Mouse (Mus musculus): ENCODE measurements around the gene Tbca. TPM values are rescaled to one million over a fixed set of nuclear protein-coding genes. Genes with fewer than 3 reads are reported as not detected.

Tbca gene
- polyA plus RNA-seq, 1 experiment, result 10.1 TPM

DNA sequence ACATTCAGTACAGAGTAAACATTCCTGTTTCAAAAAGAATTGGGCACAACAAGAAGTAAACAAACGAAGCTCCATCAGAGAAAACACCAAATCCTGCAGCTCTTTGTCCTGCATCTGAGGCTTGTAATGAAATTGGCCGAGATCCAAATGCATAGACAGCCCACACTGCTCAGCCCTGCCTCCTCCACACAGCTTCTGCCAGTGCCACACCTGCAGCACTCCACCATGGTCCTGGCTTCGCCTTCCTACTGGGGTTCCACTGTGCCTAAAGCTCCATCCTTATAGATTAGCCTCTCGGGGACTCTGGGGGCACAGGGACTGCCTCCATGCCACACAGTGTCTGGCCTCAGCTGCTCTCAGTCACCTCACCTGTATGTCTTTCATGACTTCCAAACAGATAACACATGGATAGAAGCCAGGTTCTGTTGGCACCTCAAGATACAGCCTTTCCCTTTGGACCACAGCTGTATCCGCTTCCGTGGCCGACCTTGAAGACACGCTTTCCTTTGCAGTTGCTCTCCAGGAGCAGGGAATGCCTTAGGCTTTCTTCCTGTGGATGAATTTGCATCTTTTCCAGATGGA is 50.1 kb downstream of the Tbca start:
- no peaks in the 10 kb centered on the region for H3K4me1 ChIP-seq (replicated peaks; ENCODE audit: control insufficient read depth, insufficient read depth, low read length)
- TF ChIP-seq POLR2A (IDR thresholded peaks at IDR 0.05; ENCODE audit: control insufficient read depth, extremely low read depth, insufficient read depth, low read length, poor library complexity) (no peak), CTCF (IDR thresholded peaks at IDR 0.05; ENCODE audit: borderline replicate concordance, control insufficient read depth, extremely low read depth, insufficient read depth, low read length, poor library complexity) (no peak)
- no peaks in the 10 kb centered on the region for H3K27me3 ChIP-seq (ENCODE audit: control insufficient read depth, insufficient read depth, low read length)
- no peak overlapping the region for H3K27ac ChIP-seq (ENCODE audit: control insufficient read depth, insufficient read depth, low read length)
- no peak overlapping the region for H3K4me3 ChIP-seq (ENCODE audit: control insufficient read depth, insufficient read depth, low read length)
- WGBS, result 93% methylated on average over 8 of the region's 8 CpGs
- no peak for DNase-seq
- H3K36me3 ChIP-seq (ENCODE audit: control insufficient read depth, insufficient read depth, low read length), result peaks cover 19% of the 10 kb centered on the region

DNA sequence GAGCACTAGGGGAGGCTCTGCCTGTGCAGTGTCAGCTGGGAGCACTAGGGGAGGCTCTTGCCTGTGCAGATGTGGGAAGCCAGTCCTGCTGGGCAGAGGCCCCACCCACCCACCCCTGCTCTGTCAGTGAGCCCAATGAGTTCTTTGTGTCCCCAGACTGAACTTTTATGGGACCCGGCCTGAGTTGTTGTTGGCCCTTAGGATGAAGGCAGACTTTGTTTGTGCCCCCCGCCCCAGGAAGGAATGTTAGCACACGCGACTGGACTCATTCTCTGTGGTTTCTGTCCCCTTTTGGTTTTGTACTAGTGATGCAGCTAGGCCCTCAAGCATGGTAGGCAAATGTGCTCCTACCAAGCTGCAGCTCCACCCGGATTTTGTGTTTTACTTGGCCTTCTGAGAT is 54.5 kb downstream of the Tbca start:
- WGBS, result 94% methylated on average over 5 of the region's 5 CpGs
- TF ChIP-seq CTCF (IDR thresholded peaks at IDR 0.05; ENCODE audit: borderline replicate concordance, control insufficient read depth, extremely low read depth, insufficient read depth, low read length, poor library complexity), result no peak
- TF ChIP-seq POLR2A (IDR thresholded peaks at IDR 0.05; ENCODE audit: control insufficient read depth, extremely low read depth, insufficient read depth, low read length, poor library complexity), result no peak
- peaks cover 13% of the 10 kb centered on the region; the same call in 1 of the 2 replicates for H3K36me3 ChIP-seq (ENCODE audit: control insufficient read depth, insufficient read depth, low read length)
- H3K27me3 ChIP-seq (ENCODE audit: control insufficient read depth, insufficient read depth, low read length), result no peaks in the 10 kb centered on the region
- no peak for DNase-seq
- no peaks in the 10 kb centered on the region for H3K4me1 ChIP-seq (replicated peaks; ENCODE audit: control insufficient read depth, insufficient read depth, low read length)
- no peak overlapping the region for H3K27ac ChIP-seq (ENCODE audit: control insufficient read depth, insufficient read depth, low read length)
- H3K4me3 ChIP-seq (ENCODE audit: control insufficient read depth, insufficient read depth, low read length), result no peak overlapping the region

DNA sequence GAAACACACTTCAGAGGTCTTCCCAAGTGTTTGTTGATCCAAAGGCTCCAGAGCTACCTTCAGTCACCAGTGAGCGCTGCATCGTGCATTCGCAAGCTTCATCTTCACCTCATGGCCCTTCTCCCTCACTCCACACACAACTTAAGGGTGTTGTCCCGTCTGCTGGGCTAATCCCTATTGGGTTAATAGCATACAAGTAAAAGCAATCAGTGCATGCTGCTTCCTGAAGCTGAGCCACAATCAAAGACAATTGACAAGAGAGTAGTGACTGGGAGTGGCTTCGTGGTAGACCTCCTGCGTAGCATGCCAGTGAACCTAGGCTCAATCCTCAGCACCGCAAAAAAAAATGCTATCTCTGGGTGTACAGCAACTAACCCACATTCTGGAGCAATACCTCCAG is 59.2 kb downstream of the Tbca start:
- Histone ChIP-seq H3K4me3 (ENCODE audit: control insufficient read depth, insufficient read depth, low read length) (no peak overlapping the region), H3K4me1 (replicated peaks; ENCODE audit: control insufficient read depth, insufficient read depth, low read length) (no peaks in the 10 kb centered on the region), H3K27me3 (ENCODE audit: control insufficient read depth, insufficient read depth, low read length) (no peaks in the 10 kb centered on the region), H3K27ac (ENCODE audit: control insufficient read depth, insufficient read depth, low read length) (no peak overlapping the region), H3K36me3 (ENCODE audit: control insufficient read depth, insufficient read depth, low read length) (no peaks in the 10 kb centered on the region)
- 80% methylated on average over 7 of the region's 7 CpGs for WGBS
- no peak for DNase-seq
- TF ChIP-seq POLR2A (IDR thresholded peaks at IDR 0.05; ENCODE audit: control insufficient read depth, extremely low read depth, insufficient read depth, low read length, poor library complexity) (no peak), CTCF (IDR thresholded peaks at IDR 0.05; ENCODE audit: borderline replicate concordance, control insufficient read depth, extremely low read depth, insufficient read depth, low read length, poor library complexity) (no peak)

DNA sequence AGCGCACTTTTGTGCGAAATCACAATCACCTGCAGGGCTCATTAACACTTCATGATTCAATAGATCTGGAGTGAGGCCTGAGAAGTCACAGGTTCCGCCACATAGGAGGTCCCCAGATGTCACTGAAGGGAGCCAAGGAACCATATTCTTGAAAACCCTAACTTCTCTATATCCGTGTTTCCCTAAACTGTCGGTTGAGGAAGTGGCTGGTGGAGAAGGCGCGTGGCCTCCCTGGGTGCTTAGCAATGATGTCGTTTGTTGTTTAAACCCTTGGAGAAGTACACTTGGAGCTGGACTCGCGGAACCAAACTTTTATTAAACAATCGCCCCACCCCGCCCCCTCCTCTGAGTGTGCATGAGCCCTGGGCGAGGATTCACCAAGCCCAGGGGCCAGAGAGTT is 60.6 kb downstream of the Tbca start:
- TF ChIP-seq POLR2A (IDR thresholded peaks at IDR 0.05; ENCODE audit: control insufficient read depth, extremely low read depth, insufficient read depth, low read length, poor library complexity), result no peak
- no peak for TF ChIP-seq CTCF (IDR thresholded peaks at IDR 0.05; ENCODE audit: borderline replicate concordance, control insufficient read depth, extremely low read depth, insufficient read depth, low read length, poor library complexity)
- no peaks in the 10 kb centered on the region for H3K36me3 ChIP-seq (ENCODE audit: control insufficient read depth, insufficient read depth, low read length)

DNA sequence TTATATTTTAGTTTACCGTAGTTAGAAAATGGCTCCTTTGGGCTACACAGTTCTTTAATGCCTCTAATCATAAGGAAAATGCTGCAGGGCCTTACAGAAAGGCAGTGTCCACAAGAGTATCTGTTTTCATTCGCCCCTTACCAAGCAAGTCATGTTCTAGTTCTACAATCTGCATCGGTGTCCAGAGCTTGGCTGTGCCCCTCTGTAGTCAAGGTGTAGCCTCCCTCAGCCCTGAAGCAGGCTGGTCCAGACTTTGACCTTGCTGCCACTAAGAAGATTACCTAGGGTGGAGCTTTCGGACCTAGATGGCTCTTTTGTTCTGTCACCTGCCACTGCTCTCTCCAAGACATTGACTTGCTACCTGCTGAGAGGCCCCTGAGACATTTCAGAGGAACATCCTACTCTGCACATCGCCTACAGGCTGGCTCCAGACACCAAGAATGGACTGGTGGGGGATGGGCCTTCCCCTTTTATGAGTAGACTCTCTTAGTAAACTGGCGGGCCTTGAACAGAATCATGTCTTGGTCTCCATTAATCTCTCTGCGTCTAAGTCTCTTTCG is 69.4 kb downstream of the Tbca start:
- TF ChIP-seq CTCF (IDR thresholded peaks at IDR 0.05; ENCODE audit: borderline replicate concordance, control insufficient read depth, extremely low read depth, insufficient read depth, low read length, poor library complexity) (no peak), POLR2A (IDR thresholded peaks at IDR 0.05; ENCODE audit: control insufficient read depth, extremely low read depth, insufficient read depth, low read length, poor library complexity) (no peak)
- Histone ChIP-seq H3K27me3 (ENCODE audit: control insufficient read depth, insufficient read depth, low read length) (no peaks in the 10 kb centered on the region; the same call in 1 of the 2 replicates), H3K27ac (ENCODE audit: control insufficient read depth, insufficient read depth, low read length) (no peak overlapping the region), H3K4me3 (ENCODE audit: control insufficient read depth, insufficient read depth, low read length) (no peak overlapping the region), H3K36me3 (ENCODE audit: control insufficient read depth, insufficient read depth, low read length) (no peaks in the 10 kb centered on the region), H3K4me1 (replicated peaks; ENCODE audit: control insufficient read depth, insufficient read depth, low read length) (no peaks in the 10 kb centered on the region)
- 88% methylated on average over 8 of the region's 8 CpGs for WGBS
- DNase-seq, result no peak

More for the DNA sequence above, 60.6 kb downstream of the Tbca start:
- 59% methylated on average over 13 of the region's 13 CpGs for whole genome bisulfite sequencing
- Histone ChIP-seq H3K4me1 (replicated peaks; ENCODE audit: control insufficient read depth, insufficient read depth, low read length) (no peaks in the 10 kb centered on the region), H3K27ac (ENCODE audit: control insufficient read depth, insufficient read depth, low read length) (no peak overlapping the region), H3K27me3 (ENCODE audit: control insufficient read depth, insufficient read depth, low read length) (no peaks in the 10 kb centered on the region; the same call in 1 of the 2 replicates), H3K4me3 (ENCODE audit: control insufficient read depth, insufficient read depth, low read length) (no peak overlapping the region)
- no peak for DNase-seq

DNA sequence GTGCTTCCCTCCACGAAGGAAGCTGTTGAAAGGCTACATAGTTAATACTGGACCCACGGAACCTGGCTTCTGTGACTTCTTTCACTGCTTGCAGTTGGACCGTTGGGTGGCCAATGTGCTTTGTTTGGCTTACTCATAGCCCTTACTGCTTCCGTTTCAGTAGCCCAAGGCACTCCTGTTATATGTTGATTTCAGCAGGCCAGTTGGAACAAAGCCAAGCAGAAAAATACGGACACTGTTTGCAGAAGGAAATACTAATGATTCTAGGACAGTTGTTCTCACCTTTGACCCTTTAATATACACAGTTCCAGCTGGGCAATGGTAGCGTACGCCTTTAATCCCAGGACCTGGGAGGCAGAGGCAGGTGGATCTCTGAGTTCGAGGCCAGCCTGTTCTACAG is 70.5 kb downstream of the Tbca start:
- no peaks in the 10 kb centered on the region for H3K27me3 ChIP-seq (ENCODE audit: control insufficient read depth, insufficient read depth, low read length)
- H3K4me3 ChIP-seq (ENCODE audit: control insufficient read depth, insufficient read depth, low read length), result no peak overlapping the region
- H3K36me3 ChIP-seq (ENCODE audit: control insufficient read depth, insufficient read depth, low read length), result no peaks in the 10 kb centered on the region
- WGBS, result 91% methylated on average over 8 of the region's 8 CpGs
- no peak for DNase-seq
- no peak overlapping the region for H3K27ac ChIP-seq (ENCODE audit: control insufficient read depth, insufficient read depth, low read length)
- TF ChIP-seq CTCF (IDR thresholded peaks at IDR 0.05; ENCODE audit: borderline replicate concordance, control insufficient read depth, extremely low read depth, insufficient read depth, low read length, poor library complexity), result no peak
- TF ChIP-seq POLR2A (IDR thresholded peaks at IDR 0.05; ENCODE audit: control insufficient read depth, extremely low read depth, insufficient read depth, low read length, poor library complexity), result no peak
- H3K4me1 ChIP-seq (replicated peaks; ENCODE audit: control insufficient read depth, insufficient read depth, low read length), result no peaks in the 10 kb centered on the region
